Mouse (Mus musculus): ENCODE measurements around the gene Insyn1.
A peak's percentile ranks its signal among the peaks of the same experiment; 100 is the strongest.

Gene Insyn1

GRCm38 (mm10) chr9:58487076-58487475 is 1.3 kb upstream of the Insyn1 start:
- DNase-seq (ENCODE audit: low spot score), result no peak

GRCm38 (mm10) chr9:58489133-58489864 is 896 bp downstream of the Insyn1 start:
- no peak for DNase-seq (ENCODE audit: low spot score)

- no peak for DNase-seq (ENCODE audit: low spot score)
Observed at GRCm38 (mm10) chr9:58489865-58490165, 1.4 kb downstream of the Insyn1 start.

- no peak for DNase-seq (ENCODE audit: low spot score)
Observed at GRCm38 (mm10) chr9:58490391-58490790, 2.0 kb downstream of the Insyn1 start.

- DNase-seq (ENCODE audit: low spot score), result no peak
Observed at GRCm38 (mm10) chr9:58495035-58495434, 6.6 kb downstream of the Insyn1 start.

- DNase-seq (ENCODE audit: low spot score), result no peak
Observed at GRCm38 (mm10) chr9:58496470-58497182, 8.2 kb downstream of the Insyn1 start.

- DNase-seq (ENCODE audit: low spot score), result no peak
Observed at GRCm38 (mm10) chr9:58497942-58498341, 9.5 kb downstream of the Insyn1 start.

GRCm38 (mm10) chr9:58500946-58501345 is 12.5 kb downstream of the Insyn1 start:
- no peak for DNase-seq (ENCODE audit: low spot score)

- no peak for DNase-seq (ENCODE audit: low spot score)
Observed at GRCm38 (mm10) chr9:58507216-58508005, 19.0 kb downstream of the Insyn1 start.

GRCm38 (mm10) chr9:58510452-58510851 is 22.0 kb downstream of the Insyn1 start:
- DNase-seq (ENCODE audit: low spot score), result peak; percentile 18

GRCm38 (mm10) chr9:58513749-58514148 is 25.3 kb downstream of the Insyn1 start:
- no peak for DNase-seq (ENCODE audit: low spot score)

GRCm38 (mm10) chr9:58516480-58516879 is 28.1 kb downstream of the Insyn1 start:
- DNase-seq (ENCODE audit: low spot score), result no peak

- no peak for DNase-seq (ENCODE audit: low spot score)
Observed at GRCm38 (mm10) chr9:58517866-58518750, 29.7 kb downstream of the Insyn1 start.

GRCm38 (mm10) chr9:58519953-58520352 is 31.6 kb downstream of the Insyn1 start:
- no peak for DNase-seq (ENCODE audit: low spot score)

GRCm38 (mm10) chr9:58520816-58521581 is 32.6 kb downstream of the Insyn1 start:
- DNase-seq (ENCODE audit: low spot score), result no peak

- no peak for DNase-seq (ENCODE audit: low spot score)
Observed at GRCm38 (mm10) chr9:58521883-58522423, 33.5 kb downstream of the Insyn1 start.

GRCm38 (mm10) chr9:58525108-58525507 is 36.7 kb downstream of the Insyn1 start:
- no peak for DNase-seq (ENCODE audit: low spot score)

- no peak for DNase-seq (ENCODE audit: low spot score)
Observed at GRCm38 (mm10) chr9:58527841-58528240, 39.4 kb downstream of the Insyn1 start.

GRCm38 (mm10) chr9:58530407-58530806 is 42.0 kb downstream of the Insyn1 start:
- DNase-seq (ENCODE audit: low spot score), result no peak

- DNase-seq (ENCODE audit: low spot score), result no peak
Observed at GRCm38 (mm10) chr9:58532236-58532635, 43.8 kb downstream of the Insyn1 start.

GRCm38 (mm10) chr9:58533322-58533721 is 44.9 kb downstream of the Insyn1 start:
- DNase-seq (ENCODE audit: low spot score), result no peak
